8 mouse cellular contexts compared by ENCODE assay signal in genomic region chr9:111118252-111118890, GRCm38 (mm10). TPM values are rescaled to one million over a fixed set of nuclear protein-coding genes. Genes with fewer than 3 reads are reported as not detected.
A peak's percentile ranks its signal among the peaks of the same experiment; 100 is the strongest.
DNase-seq lines count a peak whose midpoint lies in the region; ATAC-seq lines count a peak whose summit lies in the region.

No protein-coding gene starts in this region.

- no peaks in the 10 kb centered on the region for H3K9me3 ChIP-seq in embryonic facial prominence, embryonic 15.5 days (replicated peaks)
- H3K9me3 ChIP-seq in heart, embryonic 11.5 days (replicated peaks; ENCODE audit: control insufficient read depth, low read length) = no peaks in the 10 kb centered on the region
- H3K9me3 ChIP-seq in kidney, embryonic 14.5 days (ENCODE audit: control insufficient read depth, low read length) = no peaks in the 10 kb centered on the region
- H3K9me3 ChIP-seq in liver, embryonic 16.5 days (replicated peaks; ENCODE audit: control insufficient read depth, low read length) = no peaks in the 10 kb centered on the region
- no peaks in the 10 kb centered on the region for H3K9me3 ChIP-seq in neural tube, embryonic 15.5 days (replicated peaks)

- H3K9ac ChIP-seq in embryonic facial prominence, embryonic 15.5 days = peak overlapping the region; percentile 79
- H3K9ac ChIP-seq in heart, embryonic 11.5 days (ENCODE audit: low read depth, low read length) = peak overlapping the region; percentile 94
- H3K9ac ChIP-seq in kidney, embryonic 14.5 days (ENCODE audit: low read depth, low read length) = peak overlapping the region; percentile 89
- peak overlapping the region; percentile 81 for H3K9ac ChIP-seq in liver, embryonic 16.5 days (ENCODE audit: low read depth, low read length)
- H3K9ac ChIP-seq in neural tube, embryonic 15.5 days (replicated peaks) = peak overlapping the region; percentile 94

- no peaks in the 10 kb centered on the region for H3K36me3 ChIP-seq in embryonic facial prominence, embryonic 15.5 days
- no peaks in the 10 kb centered on the region; the same call in 1 of the 2 replicates for H3K36me3 ChIP-seq in heart, embryonic 11.5 days (ENCODE audit: control insufficient read depth, insufficient read depth, low read length)
- H3K36me3 ChIP-seq in kidney, embryonic 14.5 days (ENCODE audit: control insufficient read depth, insufficient read depth, low read length) = no peaks in the 10 kb centered on the region; the same call in 1 of the 2 replicates
- H3K36me3 ChIP-seq in liver, embryonic 16.5 days (ENCODE audit: control insufficient read depth, insufficient read depth) = no peaks in the 10 kb centered on the region
- no peaks in the 10 kb centered on the region for H3K36me3 ChIP-seq in neural tube, embryonic 15.5 days

- peak overlapping the region; percentile 82 for H3K27ac ChIP-seq in embryonic facial prominence, embryonic 15.5 days (replicated peaks)
- peak overlapping the region; percentile 86 for H3K27ac ChIP-seq in heart, embryonic 11.5 days (ENCODE audit: low read depth, low read length)
- peak overlapping the region; percentile 74 for H3K27ac ChIP-seq in kidney, embryonic 14.5 days (ENCODE audit: low read depth, low read length)
- H3K27ac ChIP-seq in liver, embryonic 16.5 days (ENCODE audit: low read length) = peak overlapping the region; percentile 83
- H3K27ac ChIP-seq in neural tube, embryonic 15.5 days (replicated peaks) = peak overlapping the region; percentile 85

- peaks cover 23% of the 10 kb centered on the region for H3K4me1 ChIP-seq in embryonic facial prominence, embryonic 15.5 days
- peaks cover 30% of the 10 kb centered on the region for H3K4me1 ChIP-seq in heart, embryonic 11.5 days (ENCODE audit: control insufficient read depth, insufficient read depth, low read length)
- peaks cover 5% of the 10 kb centered on the region; the same call in 1 of the 2 replicates for H3K4me1 ChIP-seq in kidney, embryonic 14.5 days (ENCODE audit: control insufficient read depth, insufficient read depth, low read length)
- H3K4me1 ChIP-seq in liver, embryonic 16.5 days (ENCODE audit: control insufficient read depth, low read depth, low read length) = peaks cover 21% of the 10 kb centered on the region
- H3K4me1 ChIP-seq in neural tube, embryonic 15.5 days = peaks cover 19% of the 10 kb centered on the region

- 0% methylated on average over 34 of the region's 52 CpGs for WGBS in embryonic facial prominence, embryonic 15.5 days
- 1% methylated on average over 46 of the region's 52 CpGs for WGBS in heart, embryonic 11.5 days (ENCODE audit: insufficient replicate concordance)
- WGBS in kidney, embryonic 14.5 days = under 1% methylated on average over 34 of the region's 52 CpGs
- WGBS in liver, embryonic 16.5 days (ENCODE audit: insufficient replicate concordance) = 0% methylated on average over 48 of the region's 52 CpGs
- WGBS in neural tube, embryonic 15.5 days = under 1% methylated on average over 43 of the region's 52 CpGs

- H3K27me3 ChIP-seq in embryonic facial prominence, embryonic 15.5 days = no peaks in the 10 kb centered on the region
- no peaks in the 10 kb centered on the region for H3K27me3 ChIP-seq in heart, embryonic 11.5 days (ENCODE audit: control insufficient read depth, insufficient read depth, low read length)
- H3K27me3 ChIP-seq in kidney, embryonic 14.5 days (ENCODE audit: control insufficient read depth, insufficient read depth, low read length) = no peaks in the 10 kb centered on the region
- no peaks in the 10 kb centered on the region for H3K27me3 ChIP-seq in liver, embryonic 16.5 days (ENCODE audit: control insufficient read depth, insufficient read depth, low read depth, low read length)
- H3K27me3 ChIP-seq in neural tube, embryonic 15.5 days (replicated peaks) = no peaks in the 10 kb centered on the region

- peak overlapping the region; percentile 75 for H3K4me2 ChIP-seq in embryonic facial prominence, embryonic 15.5 days (replicated peaks)
- H3K4me2 ChIP-seq in heart, embryonic 11.5 days = peak overlapping the region; percentile 86
- H3K4me2 ChIP-seq in kidney, embryonic 14.5 days (replicated peaks; ENCODE audit: low read depth, low read length) = peak overlapping the region; percentile 77
- peak overlapping the region; percentile 91 for H3K4me2 ChIP-seq in liver, embryonic 16.5 days (ENCODE audit: low read depth, low read length)
- H3K4me2 ChIP-seq in neural tube, embryonic 15.5 days = peak overlapping the region; percentile 82

- peak; percentile 40 to 42 for DNase-seq in B cell, adult 2 months
- DNase-seq in adipocyte (ENCODE audit: low spot score) = peak; percentile 59
- peak; percentile 28 to 35 for DNase-seq in thymus, postnatal 10 days (ENCODE audit: low spot score in 2 of 2)

- peak overlapping the region; percentile 97 for H3K4me3 ChIP-seq in embryonic facial prominence, embryonic 15.5 days (replicated peaks)
- H3K4me3 ChIP-seq in heart, embryonic 11.5 days (ENCODE audit: low read depth, low read length) = peak overlapping the region; percentile 99
- peak overlapping the region; percentile 96 for H3K4me3 ChIP-seq in kidney, embryonic 14.5 days (ENCODE audit: low read length)
- H3K4me3 ChIP-seq in liver, embryonic 16.5 days (ENCODE audit: low read depth, low read length) = peak overlapping the region; percentile 97
- peak overlapping the region; percentile 99 for H3K4me3 ChIP-seq in neural tube, embryonic 15.5 days (replicated peaks)

- ATAC-seq in embryonic facial prominence, embryonic 15.5 days (ENCODE audit: insufficient number of reproducible peaks, low FRiP score, low TSS enrichment, low read depth) = peak; percentile 79
- ATAC-seq in heart, embryonic 11.5 days (replicated peaks; ENCODE audit: insufficient number of reproducible peaks, low FRiP score, low TSS enrichment) = peak; percentile 82
- ATAC-seq in kidney, embryonic 14.5 days (ENCODE audit: low FRiP score, low TSS enrichment) = peak; percentile 89
- ATAC-seq in liver, embryonic 16.5 days (ENCODE audit: low read depth) = peak; percentile 69
- ATAC-seq in neural tube, embryonic 15.5 days (ENCODE audit: low FRiP score) = peak; percentile 85

RNA-seq across cellular contexts. Expression of gene Lrrfip2, which starts 1.0 kb away (rescaled TPM):
- polyA plus RNA-seq in embryonic facial prominence, embryonic 15.5 days (2015; fragmentation: Nextera tagmentation; extraction: Ambion mirVana) = 40.0 and 41.9 TPM in 2 replicates
- 51.9 and 55.6 TPM in 2 replicates for polyA plus RNA-seq in heart, embryonic 11.5 days (2014; fragmentation: Nextera tagmentation; extraction: Ambion mirVana)
- 29.6 and 37.8 TPM in 2 replicates for polyA plus RNA-seq in kidney, embryonic 14.5 days (2014; fragmentation: Nextera tagmentation; extraction: Ambion mirVana)
- polyA plus RNA-seq in liver, embryonic 16.5 days (2015; fragmentation: Nextera tagmentation; extraction: Ambion mirVana) = 16.2 and 16.9 TPM in 2 replicates
- 46.0 and 46.7 TPM in 2 replicates for polyA plus RNA-seq in neural tube, embryonic 15.5 days (2015; fragmentation: Nextera tagmentation; extraction: Ambion mirVana)

Comparison
In these comparisons a context has a peak if more than half of its experiments do, and no peak if none do; other contexts are left out.
1. Peak in every context shown above with its lines: DNase-seq, ATAC-seq, H3K4me3 ChIP-seq and H3K27ac ChIP-seq.